Mouse (Mus musculus): ENCODE results near the gene Tm4sf4.

The Tm4sf4 gene

DNA sequence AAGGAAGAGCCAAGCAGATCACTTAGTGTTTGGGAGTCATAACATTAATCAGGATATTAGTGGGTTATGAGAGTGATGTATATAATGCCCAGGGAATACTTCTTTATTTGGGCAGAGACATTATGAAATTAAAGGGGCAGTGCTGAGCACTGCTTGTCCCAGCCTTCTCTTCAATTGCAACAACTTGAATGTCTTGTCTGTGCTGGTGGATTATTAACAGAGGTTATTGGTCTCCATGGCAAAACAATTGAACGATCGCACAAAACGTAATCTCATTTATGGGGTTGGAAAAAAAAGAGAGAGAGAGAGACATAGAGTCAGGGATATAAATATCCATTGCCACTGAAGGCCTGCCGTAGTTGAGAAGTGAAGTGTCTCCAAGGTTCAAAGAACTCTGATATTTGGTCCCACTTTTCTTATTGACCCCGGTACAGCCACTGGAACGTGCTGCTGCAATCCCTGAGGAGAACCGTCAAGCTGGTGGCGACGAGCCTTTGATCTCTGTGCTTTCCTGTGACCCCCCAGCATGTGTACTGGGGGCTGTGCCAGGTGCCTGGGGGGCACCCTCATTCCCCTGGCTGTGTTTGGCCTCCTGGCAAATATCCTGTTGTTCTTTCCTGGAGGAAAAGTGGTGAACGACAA is at the start of gene Tm4sf4:
Tm4sf4 (plus strand) TSS at position 226 of the 642 bp plus-strand sequence.
- DNase-seq: no peak

DNA sequence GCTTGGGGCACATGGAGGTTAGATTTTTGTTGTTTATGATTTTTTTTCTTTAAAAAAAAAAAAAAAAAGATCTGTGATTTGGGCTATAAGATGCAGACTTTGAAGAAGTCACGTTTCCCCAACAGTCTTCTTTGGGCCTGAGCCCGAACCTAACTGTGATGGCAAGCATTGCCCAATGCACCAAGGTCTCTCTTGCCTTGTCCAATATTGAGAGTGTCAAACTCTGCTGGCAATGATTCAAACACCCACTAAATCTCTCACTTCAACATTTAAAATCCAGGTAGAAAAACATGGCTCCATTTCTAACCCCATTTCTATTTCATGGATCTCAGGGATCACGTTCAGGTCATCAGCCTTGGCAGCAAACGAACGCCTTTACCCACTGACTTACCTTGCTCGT is 38.7 kb upstream of the Tm4sf4 start:
- no peak for DNase-seq

- no peak for DNase-seq
These were observed 38.2 kb upstream of the Tm4sf4 start for GRCm38 (mm10) chr3:57386895-57387294.

DNA sequence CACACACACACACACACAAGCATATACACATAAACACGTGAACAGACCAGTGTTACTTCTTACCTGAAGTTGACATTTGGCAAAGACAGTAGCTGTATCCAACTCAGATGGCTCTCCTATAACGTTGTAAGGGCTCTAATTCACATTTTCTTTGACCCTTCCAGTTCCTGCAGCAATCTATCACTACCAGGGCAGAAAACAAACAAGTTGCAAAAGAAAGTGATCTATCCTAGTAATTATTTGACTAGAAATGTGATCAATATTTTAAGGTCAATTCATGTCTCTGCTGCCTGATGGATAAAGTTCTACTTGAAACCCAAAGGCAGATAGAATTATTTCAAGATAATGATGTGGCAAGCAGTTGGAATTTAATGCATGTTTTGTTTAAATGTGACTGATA is 37.5 kb upstream of the Tm4sf4 start:
- no peak for DNase-seq

GRCm38 (mm10) chr3:57411535-57411934 is 13.6 kb upstream of the Tm4sf4 start:
- DNase-seq: no peak

DNA sequence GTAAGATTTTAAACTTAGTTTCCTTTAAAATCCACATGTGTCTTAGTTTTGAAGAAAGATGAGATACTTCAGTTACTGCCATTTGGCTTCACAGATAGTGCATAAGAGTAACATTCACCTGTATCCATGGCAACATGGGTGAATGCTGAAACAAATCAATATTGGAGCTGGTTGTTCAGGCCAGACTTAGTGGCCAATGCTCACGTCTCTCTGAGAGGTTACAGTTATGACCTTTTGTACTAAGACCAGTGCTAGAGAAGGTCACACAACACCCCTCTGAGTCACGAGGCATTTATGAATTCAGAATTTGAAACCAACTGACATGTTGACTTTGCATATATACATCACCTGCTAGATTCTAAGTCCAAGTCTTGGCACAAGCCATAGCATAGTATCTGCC is 4.9 kb upstream of the Tm4sf4 start:
- no peak for DNase-seq

GRCm38 (mm10) chr3:57420660-57421059 is 4.5 kb upstream of the Tm4sf4 start:
- no peak for DNase-seq

GRCm38 (mm10) chr3:57426351-57426750 is 1.2 kb downstream of the Tm4sf4 start:
- no peak for DNase-seq

DNA sequence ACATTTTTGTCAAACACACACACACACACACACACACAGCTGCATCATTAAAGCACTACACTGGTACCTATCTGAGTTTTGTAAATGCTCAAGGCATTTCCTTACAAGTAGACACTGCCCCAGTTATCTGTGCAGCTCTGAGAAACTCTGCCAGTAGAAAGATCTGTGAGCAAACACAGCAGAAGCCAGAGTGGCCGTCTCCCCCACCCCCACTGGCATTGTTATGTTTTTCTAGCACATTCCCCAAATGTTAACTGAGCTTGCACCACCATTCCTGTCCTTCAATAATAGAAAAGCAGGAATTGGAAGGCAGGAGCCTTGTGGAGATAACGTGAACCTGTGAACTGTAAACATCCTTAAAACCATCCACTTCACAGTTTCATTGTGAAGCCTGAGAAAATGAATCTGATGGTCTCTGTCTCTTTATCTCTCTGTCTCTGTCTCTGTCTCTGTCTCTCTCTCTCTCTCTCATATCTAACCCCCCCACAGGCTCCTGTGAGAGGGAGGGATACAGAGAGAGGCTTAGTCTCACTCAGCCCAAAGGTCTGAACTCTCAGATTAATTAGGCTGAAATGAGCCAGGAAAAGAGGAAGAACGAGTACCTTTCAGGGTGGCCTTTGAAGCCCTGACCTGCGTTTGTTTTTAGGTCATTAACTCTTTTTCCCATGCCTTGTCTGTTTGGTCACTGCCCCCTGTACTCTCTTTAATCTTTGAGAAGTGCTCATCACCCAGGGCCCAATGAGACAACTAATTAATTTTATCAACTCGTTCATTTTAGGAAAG is 3.8 kb downstream of the Tm4sf4 start:
- DNase-seq: no peak

DNA sequence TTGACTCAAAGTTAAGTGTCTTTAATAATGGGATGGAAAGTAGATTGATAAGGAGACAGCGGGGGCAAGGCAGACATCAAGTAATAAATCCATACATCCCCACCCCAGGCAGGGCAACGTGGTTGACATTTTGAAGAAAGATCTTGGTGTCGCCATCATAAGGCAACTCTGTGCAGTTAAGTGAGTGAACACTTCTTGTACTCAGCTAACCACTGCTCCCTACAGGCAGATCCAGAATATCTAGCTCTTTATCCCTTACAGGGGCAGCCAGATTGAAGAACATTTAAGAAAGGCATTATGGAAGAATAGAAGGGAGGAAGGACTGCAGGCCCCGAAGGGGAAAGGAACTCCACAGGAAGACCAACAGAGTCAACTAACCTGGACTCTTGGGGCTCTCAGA is 4.4 kb downstream of the Tm4sf4 start:
- no peak for DNase-seq

- DNase-seq: no peak
These were observed 6.6 kb downstream of the Tm4sf4 start for GRCm38 (mm10) chr3:57431706-57432105.

DNA sequence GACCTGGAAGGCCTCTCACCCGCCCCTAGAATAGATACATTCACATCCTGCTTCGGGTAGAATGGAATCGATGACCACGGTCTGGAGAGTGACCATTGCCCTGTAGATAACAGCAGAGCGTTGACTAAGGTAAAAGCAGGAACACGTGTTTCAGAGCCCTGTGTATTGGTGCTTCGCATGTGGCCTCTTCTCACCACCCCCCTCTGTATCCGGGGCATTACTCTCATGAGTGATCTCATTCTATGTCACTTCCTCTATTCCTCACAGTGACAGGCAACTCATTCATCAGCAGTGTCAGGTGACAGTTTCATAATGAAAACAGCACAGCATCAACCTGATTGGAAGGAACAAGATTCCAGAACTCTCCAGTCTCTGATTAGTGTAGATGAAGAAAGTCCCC is 10.2 kb downstream of the Tm4sf4 start:
- DNase-seq: no peak

- no peak for DNase-seq
These were observed 15.8 kb downstream of the Tm4sf4 start for GRCm38 (mm10) chr3:57440956-57441355.

- DNase-seq: no peak
These were observed 20.6 kb downstream of the Tm4sf4 start for GRCm38 (mm10) chr3:57445706-57446105.

DNA sequence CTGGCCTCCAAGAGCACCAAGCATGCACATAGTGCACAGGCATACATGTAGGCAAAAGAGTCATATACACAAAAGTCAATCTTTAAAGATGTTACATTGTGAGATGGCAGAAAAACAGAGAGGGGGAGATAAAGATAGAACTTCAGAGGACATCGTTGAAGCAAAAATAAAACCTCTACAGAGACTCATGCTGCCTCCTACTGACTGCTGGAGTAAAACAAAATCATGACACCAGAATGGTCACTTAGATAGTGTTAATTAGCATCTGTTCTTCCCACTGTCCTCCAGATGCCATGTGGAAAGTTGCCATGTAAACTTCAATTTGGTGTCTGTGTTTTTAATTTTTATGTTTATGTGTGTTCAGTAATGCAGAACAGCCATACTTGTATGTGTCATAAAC is 22.8 kb downstream of the Tm4sf4 start:
- no peak for DNase-seq

DNA sequence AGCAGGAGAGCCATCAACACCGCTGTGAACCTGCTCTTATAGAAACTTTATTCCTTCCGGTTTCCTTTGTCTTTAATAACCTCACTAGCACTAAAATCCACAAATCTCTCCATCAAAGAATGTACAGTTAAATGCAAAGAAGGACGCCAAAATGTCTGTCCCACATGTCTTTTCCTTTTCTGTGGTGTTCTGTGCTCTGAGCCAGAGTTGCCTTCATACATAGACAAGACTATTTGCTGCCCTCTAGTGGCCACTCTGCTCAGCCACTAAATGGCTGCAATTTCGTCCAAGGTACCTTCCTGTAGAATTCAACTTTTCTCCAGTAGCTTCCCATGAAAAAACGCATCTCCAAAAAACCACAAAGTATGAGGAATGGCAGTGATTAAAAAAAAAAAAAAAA is 23.3 kb downstream of the Tm4sf4 start:
- DNase-seq: peak in 1 of 2 experiments; percentile 1

DNA sequence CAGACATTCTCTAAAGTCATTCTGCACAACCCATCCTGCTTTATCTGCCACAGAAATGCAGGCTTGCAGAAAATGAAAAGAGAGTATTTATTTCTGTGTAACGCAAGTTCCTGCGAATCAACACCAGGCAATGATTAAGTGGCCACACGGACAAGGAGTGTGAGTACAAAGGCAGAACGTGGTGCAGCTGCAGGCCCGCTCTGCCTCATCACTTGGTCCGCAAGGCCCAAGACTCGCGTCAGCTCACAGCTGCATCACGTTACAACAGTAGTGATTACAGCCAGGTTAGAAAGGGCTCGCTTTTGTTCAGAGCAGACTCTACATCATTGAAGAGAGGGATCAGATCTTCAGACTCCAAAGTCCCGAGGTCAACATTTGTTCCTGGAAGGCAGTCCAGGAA is 33.5 kb downstream of the Tm4sf4 start:
- no peak for DNase-seq

- DNase-seq: no peak
These were observed 38.2 kb downstream of the Tm4sf4 start for GRCm38 (mm10) chr3:57463302-57463701.

DNA sequence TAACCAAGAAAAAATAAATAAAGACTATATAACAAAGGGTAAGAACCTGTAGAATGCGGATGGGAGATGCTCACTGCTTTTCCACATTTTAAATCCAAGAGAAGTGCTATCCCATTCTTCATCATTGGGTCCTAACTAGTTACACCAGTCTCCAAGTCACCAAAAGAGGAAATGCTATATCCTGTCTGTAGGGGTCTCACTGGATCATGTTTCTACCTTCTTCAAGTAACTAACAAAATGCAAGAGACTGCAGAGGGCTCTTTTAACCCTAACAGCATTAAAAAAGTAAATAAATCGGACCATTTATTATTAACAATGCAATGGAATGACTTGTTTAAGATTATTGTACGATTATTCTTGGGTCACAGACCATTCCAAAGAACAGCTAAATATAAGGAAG is 41.2 kb downstream of the Tm4sf4 start:
- no peak for DNase-seq

GRCm38 (mm10) chr3:57469325-57469724 is 44.2 kb downstream of the Tm4sf4 start:
- no peak for DNase-seq

DNA sequence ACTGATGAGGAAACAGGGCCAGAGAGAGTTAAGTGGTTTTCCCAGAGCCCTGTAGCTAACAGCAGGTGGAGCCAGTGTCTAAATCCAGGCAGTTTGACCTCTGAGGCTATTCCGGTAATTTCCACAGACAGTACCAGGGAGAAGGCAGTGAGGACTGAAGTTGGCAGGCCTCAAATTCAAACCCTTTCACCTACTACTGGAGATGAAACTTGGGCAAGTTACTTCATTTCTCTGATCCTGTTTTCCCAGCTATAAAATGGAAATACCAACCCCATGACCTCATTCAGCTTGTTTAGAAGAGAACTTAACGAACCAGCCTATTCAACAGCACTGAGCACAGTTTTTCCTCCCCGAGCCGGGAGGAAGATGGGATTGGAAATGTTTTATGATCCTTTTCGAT is 45.2 kb downstream of the Tm4sf4 start:
- DNase-seq: no peak

GRCm38 (mm10) chr3:57470981-57471601 is 46.0 kb downstream of the Tm4sf4 start:
- DNase-seq: no peak

GRCm38 (mm10) chr3:57472407-57472806 is 47.3 kb downstream of the Tm4sf4 start:
- DNase-seq: no peak

- no peak for DNase-seq
These were observed 49.3 kb downstream of the Tm4sf4 start for GRCm38 (mm10) chr3:57474421-57474820.
